ENCODE assay signal across 8 mouse cellular contexts in genomic region chr2:129100784-129101310, GRCm38 (mm10). TPM values are rescaled to one million over a fixed set of nuclear protein-coding genes. Genes with fewer than 3 reads are reported as not detected.
DNase-seq lines count a peak whose midpoint lies in the region; ATAC-seq lines count a peak whose summit lies in the region.

Polr1b (plus strand) TSS chr2:129100995.

- H3K9me3 ChIP-seq in heart, embryonic 14.5 days (ENCODE audit: control insufficient read depth, low read length), result no peaks in the 10 kb centered on the region
- no peaks in the 10 kb centered on the region for H3K9me3 ChIP-seq in liver, embryonic 13.5 days (replicated peaks)
- no peaks in the 10 kb centered on the region for H3K9me3 ChIP-seq in stomach, embryonic 16.5 days (replicated peaks; ENCODE audit: control insufficient read depth, low read length)

- peak within 1 kb of the TSS; percentile 89 for H3K4me2 ChIP-seq in heart, embryonic 14.5 days (ENCODE audit: low read length)
- peak within 1 kb of the TSS; percentile 92 for H3K4me2 ChIP-seq in liver, embryonic 13.5 days
- H3K4me2 ChIP-seq in stomach, embryonic 16.5 days (ENCODE audit: low read depth, low read length), result peak within 1 kb of the TSS; percentile 81

- no peaks in the 10 kb centered on the region for H3K27me3 ChIP-seq in heart, embryonic 14.5 days (ENCODE audit: control insufficient read depth, insufficient read depth, low read length)
- no peaks in the 10 kb centered on the region for H3K27me3 ChIP-seq in liver, embryonic 13.5 days
- no peaks in the 10 kb centered on the region for H3K27me3 ChIP-seq in stomach, embryonic 16.5 days (ENCODE audit: control insufficient read depth, insufficient read depth, low read length)

- DNase-seq in c-Kit-negative CD71-positive TER-119-positive erythroid progenitor cells, embryonic 14.5 days (ENCODE audit: low read depth, low spot score), result peak; percentile 72
- DNase-seq in fibroblast of lung, adult 2 months (ENCODE audit: low read depth), result peak; percentile 87
- DNase-seq in kidney, postnatal 14 days, result peak; percentile 95
- DNase-seq in liver, embryonic 13.5 days, result peak; percentile 87
- peak; percentile 90 for DNase-seq in neural tube, embryonic 10.5 days (ENCODE audit: extremely low spot score, low spot score)

- H3K9ac ChIP-seq in heart, embryonic 14.5 days (ENCODE audit: low read length), result peak within 1 kb of the TSS; percentile 82
- peak within 1 kb of the TSS; percentile 77 for H3K9ac ChIP-seq in liver, embryonic 13.5 days
- H3K9ac ChIP-seq in stomach, embryonic 16.5 days (ENCODE audit: low read length), result peak within 1 kb of the TSS; percentile 74

- H3K4me3 ChIP-seq in heart, embryonic 14.5 days (ENCODE audit: control insufficient read depth in 1 of 2, insufficient read depth in 1 of 2, low read depth in 1 of 2, low read length in 2 of 2), result peak within 1 kb of the TSS; percentile 84 to 96
- peak within 1 kb of the TSS; percentile 80 for H3K4me3 ChIP-seq in liver, embryonic 13.5 days (replicated peaks)
- H3K4me3 ChIP-seq in stomach, embryonic 16.5 days (replicated peaks; ENCODE audit: low read length), result peak within 1 kb of the TSS; percentile 73

- H3K4me1 ChIP-seq in heart, embryonic 14.5 days (ENCODE audit: control insufficient read depth in 2 of 2, insufficient read depth in 2 of 2, low read length in 2 of 2), result 0 out of 4 replicates have a peak, but pooled peaks cover 0 to 3% of the 10 kb centered on the region in 2 experiments
- H3K4me1 ChIP-seq in liver, embryonic 13.5 days (replicated peaks), result peaks cover 30% of the 10 kb centered on the region
- peaks cover 9% of the 10 kb centered on the region; the same call in 1 of the 2 replicates for H3K4me1 ChIP-seq in stomach, embryonic 16.5 days (ENCODE audit: control insufficient read depth, insufficient read depth, low read length)

- peak; percentile 98 for ATAC-seq in CD4-positive, CD25-positive, alpha-beta regulatory T cell, adult 4 months
- ATAC-seq in heart, embryonic 14.5 days (ENCODE audit: insufficient number of reproducible peaks, insufficient read depth, low FRiP score, low read depth), result peak; percentile 99
- ATAC-seq in liver, embryonic 13.5 days (ENCODE audit: low read depth), result peak; percentile 99
- ATAC-seq in stomach, embryonic 16.5 days (ENCODE audit: insufficient read depth, low FRiP score), result peak; percentile 99

- H3K36me3 ChIP-seq in heart, embryonic 14.5 days (ENCODE audit: control insufficient read depth, insufficient read depth, low read length), result peaks cover 31% of the 10 kb centered on the region
- H3K36me3 ChIP-seq in liver, embryonic 13.5 days, result peaks cover 34% of the 10 kb centered on the region
- H3K36me3 ChIP-seq in stomach, embryonic 16.5 days (ENCODE audit: control insufficient read depth, insufficient read depth, low read length), result peaks cover 3% of the 10 kb centered on the region; the same call in 1 of the 2 replicates

- WGBS in heart, embryonic 14.5 days, result 0% methylated on average over 35 of the region's 35 CpGs
- under 1% methylated on average over 35 of the region's 35 CpGs for WGBS in liver, embryonic 13.5 days (ENCODE audit: insufficient replicate concordance)
- 0% methylated on average over 35 of the region's 35 CpGs for WGBS in stomach, embryonic 16.5 days

- H3K27ac ChIP-seq in heart, embryonic 14.5 days (replicated peaks in 1 of 2; ENCODE audit: control insufficient read depth in 1 of 2, insufficient read depth in 1 of 2, low read depth in 2 of 2, low read length in 2 of 2), result no peak within 1 kb of the TSS
- peak within 1 kb of the TSS; percentile 15 for H3K27ac ChIP-seq in liver, embryonic 13.5 days
- no peak within 1 kb of the TSS for H3K27ac ChIP-seq in stomach, embryonic 16.5 days (ENCODE audit: low read length)

RNA-seq across cellular contexts. Expression of gene Polr1b, which starts in this region (rescaled TPM):
- polyA plus RNA-seq in CD4-positive, CD25-positive, alpha-beta regulatory T cell, adult 4 months (2017; shearing (Covaris generic)), result 10 to 100 TPM; 16.3 to 32.3 TPM
- polyA plus RNA-seq in heart, embryonic 14.5 days (2014; fragmentation: Nextera tagmentation; extraction: Ambion mirVana), result 12.1 and 14.0 TPM in 2 replicates
- polyA plus RNA-seq in liver, embryonic 13.5 days (2015; fragmentation: Nextera tagmentation; extraction: Ambion mirVana), result 21.6 and 24.6 TPM in 2 replicates
- polyA plus RNA-seq in stomach, embryonic 16.5 days (2015; fragmentation: Nextera tagmentation; extraction: Ambion mirVana), result 22.1 and 24.6 TPM in 2 replicates
